Mouse (Mus musculus): ENCODE data around the gene Gm30191.

Gm30191 gene

GRCm38 (mm10) chr4:134246719-134247258 lies at the start of gene Gm30191:
Gene Gm30191, plus strand, starts transcription at chr4:134246935.
- DNase-seq = peak; percentile 60

- DNase-seq = no peak
Observed at GRCm38 (mm10) chr4:134199371-134199770, 47.4 kb upstream of the Gm30191 start.

GRCm38 (mm10) chr4:134202904-134203303 lies 43.8 kb upstream of the Gm30191 start, which contains the start of gene Gm7534:
Gene Gm7534, minus strand, starts transcription at chr4:134203004.
- DNase-seq = no peak

- DNase-seq = no peak
Observed at GRCm38 (mm10) chr4:134203340-134203896, 43.3 kb upstream of the Gm30191 start.

GRCm38 (mm10) chr4:134206488-134207053 lies 40.2 kb upstream of the Gm30191 start:
- DNase-seq = no peak

- peak; percentile 45 for DNase-seq
Observed at GRCm38 (mm10) chr4:134222793-134223600, 23.7 kb upstream of the Gm30191 start.

- no peak for DNase-seq
Observed at GRCm38 (mm10) chr4:134227194-134227593, 19.5 kb upstream of the Gm30191 start, which contains the start of gene Catsper4. Gene Catsper4, minus strand, starts transcription at chr4:134227383.

DNA sequence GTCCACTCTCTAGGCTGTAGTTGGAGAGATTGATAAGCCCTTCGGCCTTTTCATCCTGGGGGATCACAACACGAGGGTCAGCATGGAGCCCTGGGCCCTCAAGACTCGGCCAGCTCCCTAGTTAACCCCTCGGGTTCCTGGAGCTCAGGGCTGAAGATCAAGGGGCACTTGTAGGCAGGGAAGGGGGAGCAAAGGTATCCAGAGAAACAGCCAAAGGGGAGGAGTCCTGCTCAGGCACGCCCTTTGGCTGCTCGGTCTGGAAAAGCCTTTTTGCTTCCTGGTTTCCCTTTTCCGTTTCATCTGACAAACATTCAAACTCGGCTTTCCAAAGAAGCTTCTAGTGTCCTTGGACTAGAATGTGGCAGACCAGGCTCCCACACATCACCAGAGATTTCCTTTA lies 16.3 kb upstream of the Gm30191 start:
- DNase-seq = peak; percentile 65

DNA sequence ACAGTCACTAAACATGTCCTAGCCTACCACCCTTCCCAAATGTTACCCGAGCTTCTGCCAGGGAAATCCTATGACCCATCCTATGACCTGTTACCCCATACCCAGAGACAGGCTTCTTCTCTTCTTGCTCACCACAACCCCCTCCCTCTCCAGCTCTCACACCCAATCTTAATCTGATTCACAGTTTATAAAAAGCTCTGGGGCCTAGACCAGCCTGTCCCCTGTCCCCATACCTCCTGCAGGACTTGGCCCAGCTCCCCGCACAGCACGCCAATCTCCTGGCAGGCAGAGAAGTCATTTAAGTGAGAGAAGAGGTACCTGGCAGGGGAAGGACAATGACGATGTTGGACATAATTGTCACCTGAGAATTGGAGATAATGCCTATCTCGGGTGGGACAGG lies 11.9 kb upstream of the Gm30191 start:
- DNase-seq = no peak

GRCm38 (mm10) chr4:134237582-134238278 lies 9.0 kb upstream of the Gm30191 start:
- no peak for DNase-seq

DNA sequence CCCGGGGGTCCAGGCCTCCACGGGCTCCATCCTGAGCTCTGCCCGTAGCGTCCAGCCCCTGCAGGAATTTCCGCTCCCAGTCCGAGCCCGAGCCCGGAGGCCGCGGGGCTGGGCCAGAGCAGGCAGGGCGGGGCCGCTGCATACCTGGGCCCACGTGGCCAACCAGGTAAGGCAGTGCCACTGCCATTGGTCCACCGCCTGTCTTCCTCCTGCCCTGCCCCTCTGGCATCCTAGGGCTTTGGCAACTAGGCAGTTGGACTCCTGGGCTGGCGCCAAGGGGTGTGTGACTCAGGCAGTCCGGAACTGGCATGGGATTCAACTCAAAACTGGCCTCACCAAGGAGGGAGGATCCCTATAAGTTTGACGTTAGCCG lies 8.5 kb upstream of the Gm30191 start, which contains the start of gene Cnksr1:
Gene Cnksr1 (minus strand): TSS at position 121 of the 373 bp plus-strand sequence.
- peak; percentile 96 for DNase-seq

- DNase-seq = no peak
Observed at GRCm38 (mm10) chr4:134238686-134239085, 8.0 kb upstream of the Gm30191 start.

DNA sequence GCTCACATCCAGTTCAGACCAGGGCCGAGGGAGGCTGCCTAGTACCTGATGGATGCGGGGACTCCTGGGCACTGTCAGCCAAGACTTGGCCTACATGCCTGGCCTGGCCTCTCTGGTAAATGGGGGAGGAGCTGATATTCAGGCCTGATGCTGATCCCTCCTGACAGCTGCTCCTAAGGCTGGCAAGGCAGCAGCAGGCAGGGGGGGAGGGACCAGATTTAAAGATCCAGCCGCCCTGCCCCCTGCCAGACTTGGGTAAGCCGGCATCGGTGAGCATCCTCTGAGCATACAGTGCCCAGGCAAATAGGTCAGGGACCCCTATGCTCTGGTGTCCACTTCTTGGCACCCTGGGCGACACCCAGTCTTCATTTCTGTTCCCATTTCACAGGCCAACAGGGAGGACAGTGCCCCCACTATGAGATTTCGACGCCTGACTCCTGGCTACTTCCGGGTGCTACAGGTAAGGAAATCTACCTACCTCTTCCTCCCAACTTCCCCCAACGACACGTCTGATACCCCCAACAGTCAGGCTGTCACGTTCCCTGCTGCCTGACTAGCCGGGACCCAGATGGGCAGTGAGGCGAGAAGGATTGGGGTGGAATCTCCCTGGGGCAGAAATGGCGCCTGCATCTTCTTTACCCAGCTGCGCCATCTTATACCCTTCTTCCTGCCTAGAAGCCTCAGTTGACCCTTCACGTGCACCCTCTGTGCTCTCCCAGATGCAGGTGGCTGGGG lies 3.1 kb upstream of the Gm30191 start, which contains the start of gene E130218I03Rik:
Gene E130218I03Rik (plus strand): TSS at position 147 of the 735 bp plus-strand sequence.
- no peak for DNase-seq

DNA sequence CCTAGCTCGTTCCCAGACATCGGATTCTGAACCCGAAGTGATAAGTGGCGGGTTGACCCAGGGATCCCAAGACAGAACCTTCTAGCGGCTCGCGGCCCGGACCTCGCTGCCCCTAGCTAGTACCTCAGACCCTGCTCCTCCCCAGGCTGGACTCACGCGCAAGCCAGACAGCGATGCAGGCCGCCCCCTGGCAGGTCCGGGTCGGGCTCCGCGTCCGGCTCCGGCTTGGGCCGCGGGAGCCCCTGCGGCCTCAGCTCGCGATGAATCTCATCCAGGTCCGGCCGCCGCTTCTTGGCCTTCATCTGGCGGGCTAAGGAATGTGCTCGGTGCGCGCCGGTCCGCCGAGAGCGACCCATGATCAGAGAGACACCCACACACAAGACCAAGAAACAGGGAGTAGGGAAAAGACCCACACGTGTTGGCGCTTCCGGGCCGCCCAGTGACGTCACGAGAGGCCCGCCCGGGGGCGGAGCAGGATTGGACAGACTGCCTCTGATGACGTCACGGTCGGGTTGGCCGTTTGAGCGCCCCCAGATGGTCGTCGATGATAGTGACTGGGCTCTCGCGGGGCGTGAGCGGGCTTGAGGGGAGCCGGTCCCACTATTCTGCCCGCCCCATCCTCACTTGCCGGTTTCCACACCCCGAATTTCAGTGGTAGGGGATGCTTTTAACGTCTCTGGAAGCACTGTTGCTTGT lies 1.4 kb upstream of the Gm30191 start, which contains the start of gene Zfp593:
Gene Zfp593 (minus strand): TSS at position 445 of the 696 bp plus-strand sequence.
- peak; percentile 95 for DNase-seq

- peak; percentile 58 for DNase-seq
Observed at GRCm38 (mm10) chr4:134246256-134246655, 479 bp upstream of the Gm30191 start.

GRCm38 (mm10) chr4:134249651-134250050 lies 2.9 kb downstream of the Gm30191 start:
- peak; percentile 64 for DNase-seq

DNA sequence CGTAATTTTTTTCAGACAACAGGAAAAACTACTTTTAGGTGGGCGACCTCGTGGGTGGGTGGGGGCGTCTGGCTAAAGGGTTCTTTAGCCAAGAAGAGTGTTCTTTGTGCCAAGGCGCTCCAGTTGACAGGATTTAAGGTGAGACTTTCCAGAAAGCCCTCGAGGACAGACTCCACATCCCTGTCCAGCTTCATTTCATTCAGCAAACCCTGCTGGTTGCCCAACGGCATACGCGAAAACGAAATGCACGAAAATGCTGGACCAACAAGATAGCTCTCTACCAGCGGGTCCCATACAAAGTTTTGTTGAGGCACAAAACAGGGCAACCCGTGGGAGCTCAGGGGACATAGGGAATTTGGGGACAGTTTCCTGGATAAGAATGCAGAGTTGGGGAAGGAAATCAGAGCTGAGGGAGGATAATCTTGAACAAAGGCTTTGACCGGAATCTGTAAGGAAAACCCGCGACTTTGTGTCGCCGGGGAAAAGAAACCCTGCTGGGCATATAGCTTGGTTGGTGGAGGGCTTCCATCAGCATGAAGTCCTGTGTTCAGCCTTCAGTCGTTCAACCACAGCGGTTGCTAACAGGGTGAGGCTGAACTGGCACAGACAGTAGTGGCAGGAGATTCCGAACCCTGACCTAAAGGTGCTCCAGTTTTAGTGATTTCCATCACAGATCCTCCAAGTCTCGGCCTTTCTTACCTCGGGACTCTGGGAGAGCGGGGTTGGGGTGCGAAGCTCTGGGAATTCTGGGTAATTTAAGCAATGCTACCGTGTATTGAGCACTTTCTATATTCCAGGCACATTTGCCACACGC lies 3.6 kb downstream of the Gm30191 start:
- no peak for DNase-seq

DNA sequence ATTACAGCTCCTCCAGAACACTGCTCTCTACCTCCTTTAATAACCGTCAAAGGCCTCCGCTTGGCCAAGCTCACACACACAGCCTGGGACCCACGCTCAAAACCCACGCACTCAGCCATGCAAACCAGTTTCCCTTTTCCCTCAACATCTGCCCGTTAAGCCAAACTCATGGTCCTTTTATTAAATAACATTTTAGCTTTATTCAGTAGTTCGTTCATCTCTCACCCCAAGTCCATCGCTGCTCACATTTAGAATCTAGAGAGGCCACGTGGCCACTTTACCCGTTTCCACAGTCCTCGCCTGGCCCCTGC lies 4.2 kb downstream of the Gm30191 start:
- no peak for DNase-seq

GRCm38 (mm10) chr4:134251241-134252130 lies 4.8 kb downstream of the Gm30191 start:
- no peak for DNase-seq
